ENCODE assay signal across 9 mouse cellular contexts in the genomic region with DNA sequence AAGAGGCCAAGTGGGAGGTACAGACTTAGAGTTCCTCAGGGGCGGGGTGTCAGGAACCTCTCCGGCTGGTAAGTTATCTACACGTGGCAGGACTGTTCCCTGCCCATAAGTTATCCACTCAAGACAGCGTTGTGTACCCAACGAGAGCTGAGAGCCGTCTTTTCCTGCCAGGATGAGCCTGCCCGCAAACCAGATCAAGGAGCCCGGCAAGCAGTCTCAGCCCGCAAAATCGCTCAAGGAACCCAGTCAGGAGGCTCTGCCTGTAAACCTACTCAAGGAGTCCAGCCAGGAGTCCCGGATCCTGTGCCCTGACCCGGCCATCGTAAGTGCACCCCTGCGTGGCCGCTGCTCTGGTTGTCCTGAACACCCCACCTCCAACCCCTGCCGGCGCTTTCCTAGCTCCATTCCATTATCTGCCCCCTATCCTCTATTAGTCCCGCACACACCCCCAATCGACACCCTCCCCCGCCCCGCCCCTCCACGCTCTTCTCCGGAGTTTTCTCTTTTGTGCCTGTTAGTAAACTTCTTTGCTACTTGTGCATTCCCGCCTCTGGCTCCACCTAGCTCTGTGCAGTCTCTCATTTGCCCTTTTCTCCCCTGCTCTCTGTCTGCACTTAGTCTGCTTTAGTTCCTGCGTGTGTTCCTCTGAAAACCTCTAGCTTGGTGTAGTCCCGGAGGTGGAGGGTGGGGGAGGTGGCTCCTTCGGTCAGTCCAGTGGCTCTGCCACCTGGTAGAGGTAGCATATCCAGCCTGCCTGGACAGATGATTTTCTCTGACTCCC. TPM values are rescaled to one million over a fixed set of nuclear protein-coding genes. Genes with fewer than 3 reads are reported as not detected.
DNase-seq lines count a peak whose midpoint lies in the region; ATAC-seq and TF ChIP-seq lines count a peak whose summit lies in the region.
"Had no signal": no experiment of that assay in that cellular context is flagged by ENCODE, and none has a peak within 500 bp of the region (broad histone marks: within the 10 kb centered on the region; RNA-seq: fewer than 3 reads in every experiment).

No protein-coding gene starts in this region.

- peak overlapping the region; percentile 53 for H3K4me3 ChIP-seq in heart, embryonic 11.5 days (ENCODE audit: low read depth, low read length)
- H3K4me3 ChIP-seq in kidney, embryonic 15.5 days (replicated peaks), result peak overlapping the region; percentile 49
- peak overlapping the region; percentile 60 for H3K4me3 ChIP-seq in spleen, adult 2 months (ENCODE audit: extremely low read depth, insufficient read depth, insufficient read length)

- TF ChIP-seq CTCF in spleen, adult 2 months (IDR thresholded peaks at IDR 0.05; ENCODE audit: extremely low read depth, insufficient read depth, insufficient read length, insufficient replicate concordance), result no peak

- H3K27me3 ChIP-seq in heart, embryonic 11.5 days (ENCODE audit: control insufficient read depth, insufficient read depth, low read length), result no peaks in the 10 kb centered on the region
- no peaks in the 10 kb centered on the region for H3K27me3 ChIP-seq in kidney, embryonic 15.5 days
- no peaks in the 10 kb centered on the region for H3K27me3 ChIP-seq in spleen, adult 2 months (ENCODE audit: control insufficient read depth, insufficient read depth, low read length)

- no peaks in the 10 kb centered on the region for H3K9me3 ChIP-seq in heart, embryonic 11.5 days (replicated peaks; ENCODE audit: control insufficient read depth, low read length)
- H3K9me3 ChIP-seq in kidney, embryonic 15.5 days (replicated peaks), result no peaks in the 10 kb centered on the region

- peak; percentile 77 for ATAC-seq in heart, embryonic 11.5 days (replicated peaks; ENCODE audit: insufficient number of reproducible peaks, low FRiP score, low TSS enrichment)
- peak; percentile 92 for ATAC-seq in kidney, embryonic 15.5 days (replicated peaks; ENCODE audit: low FRiP score)

- H3K27ac ChIP-seq in heart, embryonic 11.5 days (ENCODE audit: low read depth, low read length), result no peak overlapping the region; the same call in 1 of the 2 replicates
- 0 out of 2 replicates have a peak overlapping the region, but pooled peaks have one; percentile 34 for H3K27ac ChIP-seq in kidney, embryonic 15.5 days
- H3K27ac ChIP-seq in spleen, adult 2 months (ENCODE audit: insufficient read depth, low read length), result peak overlapping the region; percentile 62

- TF ChIP-seq POLR2A in spleen, adult 2 months (IDR thresholded peaks at IDR 0.05; ENCODE audit: low read depth, low read length), result no peak

- DNase-seq in adrenal gland, adult (ENCODE audit: inconsistent age in 2 of 2, low spot score in 1 of 2), result peak; percentile 42 to 74
- no peak for DNase-seq in adrenal gland, postnatal 4 days (ENCODE audit: low spot score in 2 of 2)
- peak; percentile 78 for DNase-seq in c-Kit-negative CD71-positive TER-119-positive erythroid progenitor cells, embryonic 14.5 days (ENCODE audit: low read depth, low spot score)
- DNase-seq in lung, postnatal 36 days, result peak; percentile 64
- no peak for DNase-seq in spleen, adult 2 months (ENCODE audit: low read depth in 1 of 2, low spot score in 2 of 2)
- DNase-seq in MN1 (ENCODE audit: low spot score), result no peak

- H3K4me2 ChIP-seq in heart, embryonic 11.5 days, result peak overlapping the region; percentile 92
- peak overlapping the region; percentile 86 for H3K4me2 ChIP-seq in kidney, embryonic 15.5 days

- peak overlapping the region; percentile 73 for H3K9ac ChIP-seq in heart, embryonic 11.5 days (ENCODE audit: low read depth, low read length)
- peak overlapping the region; percentile 40 for H3K9ac ChIP-seq in kidney, embryonic 15.5 days

- 3% methylated on average over 27 of the region's 27 CpGs for WGBS in heart, embryonic 11.5 days (ENCODE audit: insufficient replicate concordance)
- WGBS in kidney, embryonic 15.5 days, result 4% methylated on average over 27 of the region's 27 CpGs
- under 1% methylated on average over 27 of the region's 27 CpGs for WGBS in spleen, adult 2 months

- H3K36me3 ChIP-seq in heart, embryonic 11.5 days (ENCODE audit: control insufficient read depth, insufficient read depth, low read length), result no peaks in the 10 kb centered on the region
- no peaks in the 10 kb centered on the region for H3K36me3 ChIP-seq in kidney, embryonic 15.5 days
- H3K36me3 ChIP-seq in spleen, adult 2 months (ENCODE audit: control insufficient read depth, insufficient read depth, low read length), result peaks cover 2% of the 10 kb centered on the region; the same call in 1 of the 2 replicates

- peaks cover 2% of the 10 kb centered on the region; the same call in 1 of the 2 replicates for H3K4me1 ChIP-seq in heart, embryonic 11.5 days (ENCODE audit: control insufficient read depth, insufficient read depth, low read length)
- H3K4me1 ChIP-seq in kidney, embryonic 15.5 days, result peaks cover 17% of the 10 kb centered on the region
- H3K4me1 ChIP-seq in spleen, adult 2 months (ENCODE audit: control insufficient read depth, insufficient read depth, insufficient read length), result peaks cover 9% of the 10 kb centered on the region; the same call in 1 of the 2 replicates

RNA-seq across cellular contexts. Expression of gene Kctd14, which starts 2.2 kb away (rescaled TPM):
- total RNA-seq in adrenal gland, postnatal 4 days (2021), result 1 to 10 TPM; 3.6 to 4.5 TPM
- 0.66 and 0.67 TPM in 2 replicates for polyA plus RNA-seq in heart, embryonic 11.5 days (2014; fragmentation: Nextera tagmentation; extraction: Ambion mirVana)
- polyA plus RNA-seq in kidney, embryonic 15.5 days (2015; fragmentation: Nextera tagmentation; extraction: Ambion mirVana), result 2.0 and 2.3 TPM in 2 replicates
- polyA plus RNA-seq in spleen, adult 2 months (2012; rRNA removed), result 5.1 and 6.5 TPM in 2 replicates
- polyA plus RNA-seq: C2C12 had no signal

RNA-seq across cellular contexts. Expression of gene Ints4, which starts 27.4 kb away (rescaled TPM):
- total RNA-seq in adrenal gland, postnatal 4 days (2021), result 10 to 100 TPM; 64.5 to 68.4 TPM
- polyA plus RNA-seq in heart, embryonic 11.5 days (2014; fragmentation: Nextera tagmentation; extraction: Ambion mirVana), result 37.8 and 40.1 TPM in 2 replicates
- 50.2 and 53.5 TPM in 2 replicates for polyA plus RNA-seq in kidney, embryonic 15.5 days (2015; fragmentation: Nextera tagmentation; extraction: Ambion mirVana)
- polyA plus RNA-seq in spleen, adult 2 months (2012; rRNA removed), result 60.8 and 61.7 TPM in 2 replicates

RNA-seq across cellular contexts. Expression of gene Thrsp, which starts 35.8 kb away (rescaled TPM):
- total RNA-seq in adrenal gland, postnatal 4 days (2021), result 10 to 100 TPM; 36.9 to 51.7 TPM
- polyA plus RNA-seq in heart, embryonic 11.5 days (2014; fragmentation: Nextera tagmentation; extraction: Ambion mirVana), result 0.11 and 0.96 TPM in 2 replicates
- polyA plus RNA-seq in kidney, embryonic 15.5 days (2015; fragmentation: Nextera tagmentation; extraction: Ambion mirVana), result 0.72 and 1.0 TPM in 2 replicates
- 4.4 and 4.8 TPM in 2 replicates for polyA plus RNA-seq in spleen, adult 2 months (2012; rRNA removed)
- polyA plus RNA-seq: C2C12 had no signal

RNA-seq across cellular contexts. Expression of gene Ndufc2, which starts 53.5 kb away (rescaled TPM):
- total RNA-seq in adrenal gland, postnatal 4 days (2021), result 100 to 1,000 TPM; 314 to 350 TPM
- polyA plus RNA-seq in heart, embryonic 11.5 days (2014; fragmentation: Nextera tagmentation; extraction: Ambion mirVana), result 502 and 505 TPM in 2 replicates
- polyA plus RNA-seq in kidney, embryonic 15.5 days (2015; fragmentation: Nextera tagmentation; extraction: Ambion mirVana), result 359 and 418 TPM in 2 replicates
- 46.4 and 67.0 TPM in 2 replicates for polyA plus RNA-seq in spleen, adult 2 months (2012; rRNA removed)

Comparison
In these comparisons a context has a peak if more than half of its experiments do, and no peak if none do; other contexts are left out.
1. DNase-seq: peak in adrenal gland, adult (2 of 2), c-Kit-negative CD71-positive TER-119-positive erythroid progenitor cells, embryonic 14.5 days (single experiment) and lung, postnatal 36 days (single experiment); none in adrenal gland, postnatal 4 days (0 of 2), spleen, adult 2 months (0 of 2) and MN1 (single experiment).
2. Peak in every context shown above with its lines, with median percentiles within 50 percentile points of each other: H3K4me3 ChIP-seq.